9 mouse cellular contexts compared by ENCODE assay signal in genomic region chr3:145442268-145442667, GRCm38 (mm10).
DNase-seq lines count a peak whose midpoint lies in the region; ATAC-seq and TF ChIP-seq lines count a peak whose summit lies in the region.
"Had no signal": no experiment of that assay in that cellular context is flagged by ENCODE, and none has a peak within 500 bp of the region (broad histone marks: within the 10 kb centered on the region; RNA-seq: fewer than 3 reads in every experiment).

No protein-coding gene starts in this region.

- no peaks in the 10 kb centered on the region for H3K36me3 ChIP-seq in forebrain, embryonic 11.5 days (ENCODE audit: control insufficient read depth, insufficient read depth, low read length)
- no peaks in the 10 kb centered on the region for H3K36me3 ChIP-seq in forebrain, embryonic 12.5 days (replicated peaks)
- no peaks in the 10 kb centered on the region for H3K36me3 ChIP-seq in lung, postnatal 0 days (ENCODE audit: insufficient read depth, low read length)
- no peaks in the 10 kb centered on the region for H3K36me3 ChIP-seq in intestine, embryonic 16.5 days (ENCODE audit: control insufficient read depth, insufficient read depth, low read length)

- no peak overlapping the region for H3K9ac ChIP-seq in forebrain, embryonic 11.5 days (ENCODE audit: low read length)
- H3K9ac ChIP-seq in forebrain, embryonic 12.5 days = no peak overlapping the region
- H3K9ac ChIP-seq in lung, postnatal 0 days (replicated peaks; ENCODE audit: low read depth) = no peak overlapping the region
- no peak overlapping the region for H3K9ac ChIP-seq in intestine, embryonic 16.5 days (ENCODE audit: low read depth, low read length)

- no peak overlapping the region for H3K4me2 ChIP-seq in forebrain, embryonic 11.5 days (ENCODE audit: low read depth, low read length, severe bottlenecking)
- H3K4me2 ChIP-seq in forebrain, embryonic 12.5 days = no peak overlapping the region
- no peak overlapping the region for H3K4me2 ChIP-seq in lung, postnatal 0 days (replicated peaks; ENCODE audit: low read depth, low read length)
- no peak overlapping the region for H3K4me2 ChIP-seq in intestine, embryonic 16.5 days (ENCODE audit: low read depth, low read length)

- H3K27me3 ChIP-seq in forebrain, embryonic 11.5 days (ENCODE audit: control insufficient read depth, insufficient read depth, low read length) = no peaks in the 10 kb centered on the region
- H3K27me3 ChIP-seq in forebrain, embryonic 12.5 days = no peaks in the 10 kb centered on the region
- no peaks in the 10 kb centered on the region for H3K27me3 ChIP-seq in lung, postnatal 0 days (replicated peaks; ENCODE audit: insufficient read depth, low read length)
- H3K27me3 ChIP-seq in intestine, embryonic 16.5 days (replicated peaks; ENCODE audit: control insufficient read depth, insufficient read depth, low read length) = no peaks in the 10 kb centered on the region

- H3K9me3 ChIP-seq in forebrain, embryonic 11.5 days (ENCODE audit: control insufficient read depth, low read length) = no peaks in the 10 kb centered on the region
- no peaks in the 10 kb centered on the region for H3K9me3 ChIP-seq in forebrain, embryonic 12.5 days
- no peaks in the 10 kb centered on the region for H3K9me3 ChIP-seq in lung, postnatal 0 days (ENCODE audit: low read length)
- H3K9me3 ChIP-seq in intestine, embryonic 16.5 days (ENCODE audit: control insufficient read depth, low read length) = no peaks in the 10 kb centered on the region

- no peak for TF ChIP-seq EP300 in lung, postnatal 0 days (IDR thresholded peaks at IDR 0.05)

- no peak overlapping the region for H3K27ac ChIP-seq in forebrain, embryonic 11.5 days (ENCODE audit: low read depth, low read length)
- no peak overlapping the region for H3K27ac ChIP-seq in forebrain, embryonic 12.5 days
- no peak overlapping the region for H3K27ac ChIP-seq in lung, postnatal 0 days (ENCODE audit: low read length)
- no peak overlapping the region for H3K27ac ChIP-seq in intestine, embryonic 16.5 days (ENCODE audit: low read length)
- H3K27ac ChIP-seq: macrophage had no signal

- no peak overlapping the region for H3K4me3 ChIP-seq in forebrain, embryonic 11.5 days (ENCODE audit: low read depth, low read length)
- H3K4me3 ChIP-seq in forebrain, embryonic 12.5 days (replicated peaks) = no peak overlapping the region
- no peak overlapping the region for H3K4me3 ChIP-seq in lung, postnatal 0 days (ENCODE audit: low read depth, low read length)
- no peak overlapping the region for H3K4me3 ChIP-seq in intestine, embryonic 16.5 days (ENCODE audit: low read length)

- WGBS in forebrain, embryonic 11.5 days = 90% methylated on average over 1 of the region's 1 CpGs
- 84% methylated on average over 1 of the region's 1 CpGs for WGBS in forebrain, embryonic 12.5 days
- WGBS in lung, postnatal 0 days = 89% methylated on average over 1 of the region's 1 CpGs
- WGBS in intestine, embryonic 16.5 days = 88% methylated on average over 1 of the region's 1 CpGs

- TF ChIP-seq CTCF in lung, postnatal 0 days (IDR thresholded peaks at IDR 0.05) = peak; percentile 59

- H3K4me1 ChIP-seq in forebrain, embryonic 11.5 days (replicated peaks; ENCODE audit: control insufficient read depth, insufficient read depth, low read length) = no peaks in the 10 kb centered on the region
- H3K4me1 ChIP-seq in forebrain, embryonic 12.5 days = peaks cover 3% of the 10 kb centered on the region; the same call in 1 of the 2 replicates
- no peaks in the 10 kb centered on the region for H3K4me1 ChIP-seq in lung, postnatal 0 days (ENCODE audit: insufficient read depth, low read depth, low read length)
- no peaks in the 10 kb centered on the region for H3K4me1 ChIP-seq in intestine, embryonic 16.5 days (ENCODE audit: control insufficient read depth, insufficient read depth, low read length)

- no peak for ATAC-seq in forebrain, embryonic 11.5 days (replicated peaks; ENCODE audit: low FRiP score)
- ATAC-seq in forebrain, embryonic 12.5 days (ENCODE audit: low FRiP score) = no peak
- no peak for ATAC-seq in lung, postnatal 0 days
- ATAC-seq in activated CD4-positive, CD25-positive, alpha-beta regulatory T cell, adult 4 months = no peak
- ATAC-seq in intestine, embryonic 16.5 days = no peak

- peak; percentile 55 for DNase-seq in forebrain, embryonic 11.5 days (ENCODE audit: low spot score)
- peak; percentile 28 for DNase-seq in lung, postnatal 0 days (ENCODE audit: low spot score)
- no peak for DNase-seq in lung, adult 18-20 months
- DNase-seq in embryo, embryonic 11 days = peak; percentile 62
- DNase-seq in layer of hippocampus, postnatal 10 days (ENCODE audit: low spot score in 2 of 2) = peak; percentile 27 to 43

Comparison
In these comparisons a context has a peak if more than half of its experiments do, and no peak if none do; other contexts are left out.
1. DNase-seq: peak in forebrain, embryonic 11.5 days (single experiment), lung, postnatal 0 days (single experiment), embryo, embryonic 11 days (single experiment) and layer of hippocampus, postnatal 10 days (2 of 2); none in lung, adult 18-20 months (0 of 2).